Mouse (Mus musculus) ovary, postnatal 36 days (tissue): ENCODE measurements at regions not wholly inside any gene's neighbourhood (a gene's known extent, or its start where the extent isn't known, plus 50 kb on each side); places are given as distances from the start of the nearest gene placed in this dataset.

Experiments used
- DNase-seq: peaks from one replicate; pipeline ENCODE4 v3.0.0; 2022; ENCODE audit warnings: low spot score, mixed read lengths

GRCm38 (mm10) chr4:47534959-47535358 is 60.5 kb downstream of the Sec61b start:
- no peak for DNase-seq

GRCm38 (mm10) chr4:47567694-47568093 is 93.2 kb downstream of the Sec61b start:
- DNase-seq: no peak

GRCm38 (mm10) chr4:47570846-47571245 is 96.4 kb downstream of the Sec61b start:
- no peak for DNase-seq

- no peak for DNase-seq
Measured at GRCm38 (mm10) chr4:47576011-47576410, 101.6 kb downstream of the Sec61b start.

- DNase-seq: no peak
Measured at GRCm38 (mm10) chr4:47577490-47577889, 103.0 kb downstream of the Sec61b start.

- no peak for DNase-seq
Measured at GRCm38 (mm10) chr4:47578637-47579036, 104.2 kb downstream of the Sec61b start.

GRCm38 (mm10) chr4:47580556-47580955 is 106.1 kb downstream of the Sec61b start:
- DNase-seq: no peak

DNA sequence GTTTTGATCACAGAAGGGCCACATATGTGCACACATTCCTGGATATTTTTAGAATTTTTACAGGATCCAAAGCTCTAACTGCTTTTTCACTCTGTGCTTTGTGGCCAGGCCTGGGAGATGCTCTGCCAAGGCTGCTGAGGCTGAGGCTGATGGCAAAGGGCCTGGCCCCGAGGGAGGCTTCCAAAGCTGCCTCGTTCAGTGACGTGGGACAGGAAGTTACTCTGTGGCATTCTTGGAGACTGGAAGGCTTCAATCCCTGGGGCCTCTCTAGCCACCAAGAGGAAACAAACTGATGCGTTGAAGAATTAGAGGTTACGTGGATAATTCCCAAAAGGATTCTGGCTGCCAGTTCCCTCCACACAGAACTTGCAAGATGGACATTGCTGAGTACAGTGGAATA is 112.8 kb downstream of the Sec61b start:
- no peak for DNase-seq

DNA sequence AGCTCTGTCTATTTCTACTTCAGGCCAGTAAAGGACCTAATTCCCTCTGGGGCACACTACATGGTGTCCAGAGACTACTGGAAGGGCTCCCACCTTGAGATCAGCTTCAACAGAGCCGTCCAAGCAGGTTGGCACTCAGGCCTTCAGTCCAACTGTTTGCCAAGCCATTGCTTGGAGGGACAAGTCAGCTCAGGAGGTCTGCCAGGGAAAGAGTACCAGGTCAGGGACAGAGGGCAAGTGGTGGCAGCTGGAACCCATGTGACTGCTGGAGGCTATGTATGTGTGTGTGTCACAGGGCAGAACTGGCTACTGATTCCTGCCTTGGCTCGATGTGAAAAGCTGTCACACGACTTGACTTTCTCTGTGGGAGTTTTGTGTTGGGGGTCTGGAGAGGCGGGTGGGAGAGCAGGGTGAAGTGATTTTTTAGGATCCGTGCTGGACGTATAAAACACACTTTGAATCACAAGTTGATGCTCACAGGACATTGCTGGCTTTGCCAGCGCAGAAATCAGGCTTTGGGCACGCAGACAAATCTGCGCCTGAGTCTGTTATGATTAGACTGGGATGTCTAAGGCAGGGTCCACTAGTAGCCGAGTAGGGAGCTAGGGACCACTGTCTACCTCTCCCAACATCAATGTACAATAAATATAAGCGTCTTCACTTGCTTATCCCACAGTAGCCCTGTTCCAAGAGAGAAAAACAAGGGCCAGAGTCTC is 118.0 kb downstream of the Sec61b start:
- DNase-seq: no peak

GRCm38 (mm10) chr4:47593155-47593554 is 118.7 kb downstream of the Sec61b start:
- no peak for DNase-seq

DNA sequence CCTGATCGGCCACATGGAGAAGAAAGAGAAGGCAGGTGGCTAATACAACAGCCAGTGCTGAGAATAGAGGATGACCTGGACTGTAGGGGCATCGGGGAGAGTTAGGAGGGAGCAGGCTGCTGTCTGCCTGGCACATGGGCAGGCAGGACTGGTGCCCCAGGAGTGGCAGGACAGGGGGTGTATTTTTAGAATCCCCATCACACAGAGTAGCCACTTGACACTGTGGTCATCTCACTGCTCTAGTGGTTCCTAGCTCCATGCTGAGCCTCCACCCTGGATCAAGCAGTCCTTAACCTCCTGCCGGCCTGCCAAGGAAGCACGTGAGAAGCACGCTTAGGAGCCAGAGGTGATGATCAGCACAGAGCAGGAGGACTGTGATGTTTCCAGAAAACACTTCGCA is 119.7 kb downstream of the Sec61b start:
- DNase-seq: no peak

GRCm38 (mm10) chr4:47595841-47596240 is 121.4 kb downstream of the Sec61b start:
- no peak for DNase-seq

GRCm38 (mm10) chr4:47597586-47597985 is 123.1 kb downstream of the Sec61b start:
- no peak for DNase-seq

DNA sequence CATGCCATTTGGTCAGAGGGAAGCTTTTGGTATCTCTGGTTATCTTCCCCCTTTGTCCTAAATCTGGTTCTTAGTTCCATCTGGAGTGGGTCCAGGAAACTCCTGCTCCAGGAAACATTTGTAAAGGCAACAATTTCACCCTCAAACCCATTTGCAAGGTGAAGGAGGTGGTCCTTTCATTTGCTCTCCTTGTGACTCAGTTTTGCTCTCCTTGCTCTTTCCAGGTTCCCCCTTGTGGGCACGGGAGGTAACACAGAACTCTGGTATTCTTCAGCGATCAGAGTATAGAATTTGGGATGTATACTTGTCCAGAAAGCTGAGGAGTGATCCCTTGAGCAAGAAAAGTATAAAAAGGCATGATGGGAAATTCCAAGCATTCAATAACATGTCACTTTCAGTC is 123.8 kb downstream of the Sec61b start:
- no peak for DNase-seq

- no peak for DNase-seq
Measured at GRCm38 (mm10) chr4:47601301-47602070, 127.0 kb downstream of the Sec61b start.

DNA sequence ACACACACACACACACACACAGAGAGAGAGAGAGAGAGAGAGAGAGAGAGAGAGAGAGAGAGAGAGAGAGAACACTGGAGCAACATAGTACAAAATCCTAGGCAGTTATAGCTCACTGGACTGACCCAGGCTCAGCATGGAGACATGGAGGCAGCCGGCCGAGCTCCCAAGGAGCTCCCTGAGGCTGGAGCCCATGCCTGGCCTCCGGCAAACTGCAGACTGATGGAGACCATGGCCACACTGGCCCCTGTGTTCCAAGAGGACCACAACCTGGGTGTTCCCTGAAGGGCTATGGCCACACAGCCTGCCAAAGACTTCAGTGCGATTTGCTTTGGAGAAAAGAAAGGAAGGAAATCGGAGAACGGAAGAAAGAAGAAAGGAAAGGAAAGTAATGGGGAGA is 128.9 kb downstream of the Sec61b start:
- DNase-seq: no peak

DNA sequence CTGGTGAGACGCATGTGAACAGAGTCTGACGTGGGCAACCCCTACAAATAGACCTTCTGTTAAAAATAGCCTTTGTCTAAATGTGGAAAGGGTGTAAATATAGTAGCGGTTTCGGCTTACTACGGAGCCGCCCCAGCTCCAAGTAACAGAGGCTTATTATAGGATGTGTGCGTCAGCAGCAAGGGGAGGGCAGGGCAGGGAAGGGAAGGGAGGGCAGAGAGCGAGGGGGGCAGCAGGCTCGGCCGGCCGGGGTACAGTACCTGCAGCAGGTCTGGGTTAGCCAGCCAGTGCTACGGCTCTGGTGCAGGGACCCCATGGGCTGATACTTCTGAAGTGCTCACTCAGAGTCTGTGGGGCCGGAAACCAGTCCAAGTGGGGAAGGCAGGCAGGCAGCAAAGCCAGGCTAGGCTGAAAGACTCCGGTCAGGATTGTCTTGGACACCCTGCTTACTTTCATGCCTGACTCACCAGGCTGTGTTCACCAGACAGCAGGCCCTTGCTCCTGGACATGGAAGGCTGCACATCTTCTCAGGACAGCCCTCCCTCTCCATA is 129.5 kb downstream of the Sec61b start:
- no peak for DNase-seq

- no peak for DNase-seq
Measured at GRCm38 (mm10) chr4:47605676-47606075, 131.2 kb downstream of the Sec61b start.

DNA sequence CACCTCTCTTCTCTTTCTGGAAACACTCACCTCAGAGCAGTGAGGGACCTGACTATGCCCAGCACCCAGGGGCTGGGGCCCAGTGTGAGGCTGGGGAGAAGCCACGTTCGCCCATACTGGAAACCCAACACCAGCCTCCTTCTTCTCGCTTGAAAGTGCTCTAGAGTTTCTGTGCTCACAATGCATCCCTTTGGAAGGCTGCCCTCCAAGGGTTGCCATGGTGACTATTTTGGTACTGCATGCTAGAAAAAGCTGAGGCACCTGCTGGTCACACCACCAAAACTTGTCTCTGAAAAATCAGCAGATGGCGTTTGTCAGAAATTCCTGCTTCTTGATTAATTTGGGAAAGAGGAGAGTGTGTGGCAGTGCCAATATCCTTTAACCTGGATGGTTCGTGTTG is 134.2 kb downstream of the Sec61b start:
- DNase-seq: no peak

DNA sequence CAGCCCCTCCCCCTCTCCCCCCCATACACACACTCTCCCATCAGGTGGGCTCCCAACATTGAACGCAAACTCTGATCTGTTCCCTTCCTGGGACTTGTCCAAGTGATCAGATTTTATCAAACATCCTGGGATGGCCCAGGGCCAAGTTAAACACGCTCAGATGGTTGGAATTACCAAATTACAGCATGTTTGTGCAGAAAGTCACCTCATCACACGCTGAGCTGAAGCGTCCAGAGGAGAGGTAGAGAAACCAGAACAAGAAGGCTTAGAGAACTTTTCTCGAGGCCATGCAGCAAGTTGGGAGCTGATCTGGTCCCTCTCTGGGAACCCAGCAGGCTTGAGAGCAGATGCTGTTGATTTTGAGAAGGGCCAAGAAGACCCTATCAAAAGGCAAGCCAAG is 136.5 kb downstream of the Sec61b start:
- no peak for DNase-seq

- no peak for DNase-seq
Measured at GRCm38 (mm10) chr4:47616525-47616924, 142.1 kb downstream of the Sec61b start.

GRCm38 (mm10) chr4:47620700-47621099 is 146.2 kb downstream of the Sec61b start:
- DNase-seq: no peak
